Mouse (Mus musculus) liver, adult 2 months (tissue): ENCODE measurements around the gene Xndc1.

Source experiments
- CTCF ChIP-seq: fragments of 200-500 bp; IDR thresholded peaks from 2 replicates; pipeline ENCODE4 v1.5.1; 2011; ENCODE audit warnings: low read depth, low read length, control low read depth
- POLR2A ChIP-seq: fragments of 200-500 bp; IDR thresholded peaks from 2 replicates; pipeline ENCODE4 v1.6.1; 2011; ENCODE audit warnings: low read length, control low read depth; ENCODE audit not compliant: insufficient read depth; ENCODE audit errors: extremely low read depth

DNA sequence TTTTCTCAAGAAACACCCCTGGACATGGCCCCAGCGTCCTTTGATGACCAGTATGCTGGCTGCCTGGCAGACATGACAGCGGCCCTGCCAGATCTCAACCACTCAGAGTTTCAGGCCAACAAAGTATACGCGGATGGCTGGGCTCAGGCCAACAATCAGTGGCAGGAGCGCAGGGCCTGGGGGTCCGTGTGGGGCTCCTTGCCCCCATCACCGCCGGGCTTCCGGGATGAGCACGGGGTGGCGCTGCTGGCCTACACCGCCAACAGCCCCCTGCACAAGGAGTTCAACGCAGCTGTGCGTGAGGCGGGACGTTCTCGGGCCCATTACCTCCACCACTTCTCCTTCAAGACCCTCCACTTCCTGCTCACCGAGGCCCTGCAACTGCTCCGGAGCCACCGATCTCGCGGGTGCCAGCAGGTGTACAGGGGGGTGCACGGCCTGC lies 41.4 kb downstream of the Xndc1 start:
- no peak for TF ChIP-seq CTCF
- no peak for TF ChIP-seq POLR2A
